Comparison of ENCODE assay signal across 9 mouse cellular contexts in genomic region chr17:36788801-36789200, GRCm38 (mm10). TPM values are rescaled to one million over a fixed set of nuclear protein-coding genes. Genes with fewer than 3 reads are reported as not detected.
A peak's percentile ranks its signal among the peaks of the same experiment; 100 is the strongest.
DNase-seq lines count a peak whose midpoint lies in the region; ATAC-seq and TF ChIP-seq lines count a peak whose summit lies in the region.
"Not testable (repeated sequence)": the region's sequence is repeated elsewhere in the genome, so short reads cannot be mapped to it uniquely, and the experiment has no call there.
"Had no signal": no experiment of that assay in that cellular context is flagged by ENCODE, and none has a peak within 500 bp of the region (broad histone marks: within the 10 kb centered on the region; RNA-seq: fewer than 3 reads in every experiment).

No protein-coding gene starts in this region.

- ATAC-seq in Patski, result peak; percentile 66
- ATAC-seq in hindbrain, embryonic 15.5 days (ENCODE audit: low FRiP score, low read depth), result peak; percentile 93

- H3K27me3 ChIP-seq in Patski; hindbrain, embryonic 15.5 days: not testable (repeated sequence)

- H3K9me3 ChIP-seq in hindbrain, embryonic 15.5 days, result not testable (repeated sequence)

- not testable (repeated sequence) for H3K4me2 ChIP-seq in hindbrain, embryonic 15.5 days

- H3K9ac ChIP-seq in hindbrain, embryonic 15.5 days, result not testable (repeated sequence)

- peak; percentile 74 for TF ChIP-seq CTCF in Patski (IDR thresholded peaks at IDR 0.05)

- H3K4me3 ChIP-seq in hindbrain, embryonic 15.5 days, result not testable (repeated sequence)

- H3K27ac ChIP-seq in hindbrain, embryonic 15.5 days (replicated peaks), result not testable (repeated sequence)

- H3K36me3 ChIP-seq in hindbrain, embryonic 15.5 days, result not testable (repeated sequence)

- CTCF ChIA-PET in Patski (lab: Charles Lee), result interaction anchor here (1.1 to 3.8 kb wide), 6 partner anchors 12 to 432 kb away, joined by 3 to 35 read pairs (median 4); no protein-coding TSS in a partner anchor

- DNase-seq in Patski (ENCODE audit: low read depth, low spot score), result peak; percentile 77
- peak; percentile 63 for DNase-seq in cerebellum, adult 9-11 months
- DNase-seq in frontal cortex, postnatal 10 days (ENCODE audit: low spot score in 2 of 2), result peak; percentile 69 to 73
- peak; percentile 83 for DNase-seq in layer of hippocampus, adult 9-11 months
- peak; percentile 73 for DNase-seq in lung, postnatal 14 days
- peak; percentile 40 for DNase-seq in retina, adult 2 months (ENCODE audit: low read depth, low spot score)
- peak; percentile 78 for DNase-seq in thymus, postnatal 14 days

- not testable (repeated sequence) for H3K4me1 ChIP-seq in hindbrain, embryonic 15.5 days (replicated peaks)

- POLR2A ChIA-PET in Patski (lab: Charles Lee), result not testable (repeated sequence)

- in situ Hi-C loops in Patski (cut with MboI; ENCODE audit: low pct_unique_long_range_greater_than_20kb), result not testable (repeated sequence)

RNA-seq across cellular contexts. Expression of gene H2-M10.5, which starts 16.1 kb away (rescaled TPM):
- polyA plus RNA-seq in Patski (2021), result not detected
- polyA plus RNA-seq in hindbrain, embryonic 15.5 days (2015; fragmentation: Nextera tagmentation; extraction: Ambion mirVana), result not detected in 2 replicates
- polyA plus RNA-seq: heart, embryonic 11.5 days had no signal

RNA-seq across cellular contexts. Expression of gene H2-M10.6, which starts 23.2 kb away (rescaled TPM):
- polyA plus RNA-seq in Patski (2021), result not detected
- not detected in 2 replicates for polyA plus RNA-seq in hindbrain, embryonic 15.5 days (2015; fragmentation: Nextera tagmentation; extraction: Ambion mirVana)
- polyA plus RNA-seq: heart, embryonic 11.5 days had no signal

RNA-seq across cellular contexts. Expression of gene Trim26, which starts 48.1 kb away (rescaled TPM):
- polyA plus RNA-seq in Patski (2021), result 38.9 TPM
- 49.9 and 50.8 TPM in 2 replicates for polyA plus RNA-seq in hindbrain, embryonic 15.5 days (2015; fragmentation: Nextera tagmentation; extraction: Ambion mirVana)
